Mouse (Mus musculus): ENCODE measurements around the gene Fcgbp. TPM values are rescaled to one million over a fixed set of nuclear protein-coding genes. Genes with fewer than 3 reads are reported as not detected.
A peak's percentile ranks its signal among the peaks of the same experiment; 100 is the strongest.
"Not testable (repeated sequence)": the region's sequence is repeated elsewhere in the genome, so short reads cannot be mapped to it uniquely, and the experiment has no call there.

Fcgbp gene
- total RNA-seq, 2 experiments from 2014 or later, result not detected

GRCm38 (mm10) chr7:28099101-28099500 is 28.1 kb downstream of the Fcgbp start:
- no peak for TF ChIP-seq CTCF (IDR thresholded peaks at IDR 0.05)
- intact Hi-C loops (cut with DNase I), result no loop called here
- DNase-seq, result no peak

GRCm38 (mm10) chr7:28100596-28101590 is 29.9 kb downstream of the Fcgbp start:
- Histone ChIP-seq H3K27ac (no peak overlapping the region), H3K4me3 (no peak overlapping the region)
- DNase-seq, result peak; percentile 41
- intact Hi-C loops (cut with DNase I), result loop anchor here (5.0 kb wide), 1 partner anchor 49 kb away; the partner anchor contains the start of gene Psmc4
- TF ChIP-seq CTCF (IDR thresholded peaks at IDR 0.05), result peak; percentile 47

More at GRCm38 (mm10) chr7:28099101-28099500, 28.1 kb downstream of the Fcgbp start:
- Histone ChIP-seq H3K4me3 (no peak overlapping the region), H3K27ac (no peak overlapping the region)

GRCm38 (mm10) chr7:28102936-28103335 is 31.9 kb downstream of the Fcgbp start:
- DNase-seq, H3K4me3 ChIP-seq, H3K27ac ChIP-seq: not testable (repeated sequence)
- intact Hi-C loops (cut with DNase I), result loop anchor here (5.0 kb wide), 1 partner anchor 51 kb away; the partner anchor contains the start of gene Psmc4

- Histone ChIP-seq H3K4me3 (no peak overlapping the region), H3K27ac (no peak overlapping the region)
- DNase-seq, result no peak
- TF ChIP-seq CTCF (IDR thresholded peaks at IDR 0.05), result no peak
- intact Hi-C loops (cut with DNase I), result loop anchor here (5.0 kb wide), 1 partner anchor 52 kb away; the partner anchor contains the start of gene Psmc4
Measured at GRCm38 (mm10) chr7:28104670-28105069, 33.6 kb downstream of the Fcgbp start.

- TF ChIP-seq CTCF (IDR thresholded peaks at IDR 0.05), result no peak
- intact Hi-C loops (cut with DNase I), result no loop called here
- no peak for DNase-seq
- no peak overlapping the region for H3K4me3 ChIP-seq
- H3K27ac ChIP-seq, result no peak overlapping the region
Measured at GRCm38 (mm10) chr7:28106241-28106640, 35.2 kb downstream of the Fcgbp start.

GRCm38 (mm10) chr7:28114648-28115047 is 43.6 kb downstream of the Fcgbp start:
- no peak overlapping the region for H3K27ac ChIP-seq
- intact Hi-C loops (cut with DNase I), result no loop called here
- H3K4me3 ChIP-seq, result no peak overlapping the region
- no peak for DNase-seq
- TF ChIP-seq CTCF (IDR thresholded peaks at IDR 0.05), result no peak

GRCm38 (mm10) chr7:28129166-28129565 is 58.1 kb downstream of the Fcgbp start, which contains the start of gene 9530053A07Rik:
TSS of gene 9530053A07Rik (plus strand) at chr7:28129466.
- no peak for TF ChIP-seq CTCF (IDR thresholded peaks at IDR 0.05)
- no peak within 1 kb of the TSS for H3K4me3 ChIP-seq
- intact Hi-C loops (cut with DNase I), result no loop called here
- no peak for DNase-seq
- no peak within 1 kb of the TSS for H3K27ac ChIP-seq

- DNase-seq, result no peak
- TF ChIP-seq CTCF (IDR thresholded peaks at IDR 0.05), result peak; percentile 62
- intact Hi-C loops (cut with DNase I), result no loop called here
- no peak overlapping the region for H3K27ac ChIP-seq
- no peak overlapping the region for H3K4me3 ChIP-seq
Measured at GRCm38 (mm10) chr7:28137613-28138012, 66.6 kb downstream of the Fcgbp start.

GRCm38 (mm10) chr7:28148263-28148662 is 77.2 kb downstream of the Fcgbp start:
- TF ChIP-seq CTCF (IDR thresholded peaks at IDR 0.05), result peak; percentile 94
- no peak overlapping the region for H3K27ac ChIP-seq
- intact Hi-C loops (cut with DNase I), result loop anchor here (1.0 to 5.0 kb wide), 3 partner anchors 66 to 154 kb away; partner anchors contain the start of genes Dll3 and Psmc4
- DNase-seq, result peak; percentile 76
- H3K4me3 ChIP-seq, result no peak overlapping the region

GRCm38 (mm10) chr7:28149841-28150240 is 78.8 kb downstream of the Fcgbp start:
- intact Hi-C loops (cut with DNase I), result loop anchor here (5.0 kb wide), 2 partner anchors 98 to 152 kb away; partner anchors contain the start of genes Dll3 and Psmc4
- TF ChIP-seq CTCF (IDR thresholded peaks at IDR 0.05), result no peak
- Histone ChIP-seq H3K27ac (no peak overlapping the region), H3K4me3 (no peak overlapping the region)
- DNase-seq, result no peak

- TF ChIP-seq CTCF (IDR thresholded peaks at IDR 0.05), result peak; percentile 62
- intact Hi-C loops (cut with DNase I), result no loop called here
- DNase-seq, result peak; percentile 47
Measured at GRCm38 (mm10) chr7:28151584-28152221, 80.7 kb downstream of the Fcgbp start.

GRCm38 (mm10) chr7:28153595-28153994 is 82.6 kb downstream of the Fcgbp start:
- H3K27ac ChIP-seq; intact Hi-C loops (cut with DNase I); DNase-seq; H3K4me3 ChIP-seq: not testable (repeated sequence)

More at GRCm38 (mm10) chr7:28151584-28152221, 80.7 kb downstream of the Fcgbp start:
- Histone ChIP-seq H3K4me3 (no peak overlapping the region), H3K27ac (no peak overlapping the region)

- DNase-seq, result no peak
- H3K4me3 ChIP-seq, result no peak overlapping the region
- intact Hi-C loops (cut with DNase I), result no loop called here
- no peak overlapping the region for H3K27ac ChIP-seq
- TF ChIP-seq CTCF (IDR thresholded peaks at IDR 0.05), result no peak
Measured at GRCm38 (mm10) chr7:28159292-28159691, 88.3 kb downstream of the Fcgbp start.

Measured in gastrocnemius, adult 2 months (tissue).